Mouse (Mus musculus): ENCODE measurements around the gene Vmn2r6.
"Not testable (repeated sequence)": the region's sequence is repeated elsewhere in the genome, so short reads cannot be mapped to it uniquely, and the experiment has no call there.

Gene Vmn2r6

GRCm38 (mm10) chr3:64565730-64566129, at the start of gene Vmn2r6:
Gene Vmn2r6 (minus strand): TSS chr3:64565830.
- not testable (repeated sequence) for H3K36me3 ChIP-seq (ENCODE audit: control insufficient read depth, insufficient read depth, low read length, poor library complexity, severe bottlenecking); H3K27me3 ChIP-seq (ENCODE audit: control insufficient read depth, insufficient read depth, low read length, poor library complexity, severe bottlenecking); DNase-seq (ENCODE audit: low read depth, low spot score)

- DNase-seq (ENCODE audit: low read depth, low spot score) = no peak
- H3K36me3 ChIP-seq (ENCODE audit: control insufficient read depth, insufficient read depth, low read length, poor library complexity, severe bottlenecking) = no peaks in the 10 kb centered on the region
- no peaks in the 10 kb centered on the region for H3K27me3 ChIP-seq (ENCODE audit: control insufficient read depth, insufficient read depth, low read length, poor library complexity, severe bottlenecking)
Measured at GRCm38 (mm10) chr3:64587618-64588017, 22.0 kb upstream of the Vmn2r6 start.

DNA sequence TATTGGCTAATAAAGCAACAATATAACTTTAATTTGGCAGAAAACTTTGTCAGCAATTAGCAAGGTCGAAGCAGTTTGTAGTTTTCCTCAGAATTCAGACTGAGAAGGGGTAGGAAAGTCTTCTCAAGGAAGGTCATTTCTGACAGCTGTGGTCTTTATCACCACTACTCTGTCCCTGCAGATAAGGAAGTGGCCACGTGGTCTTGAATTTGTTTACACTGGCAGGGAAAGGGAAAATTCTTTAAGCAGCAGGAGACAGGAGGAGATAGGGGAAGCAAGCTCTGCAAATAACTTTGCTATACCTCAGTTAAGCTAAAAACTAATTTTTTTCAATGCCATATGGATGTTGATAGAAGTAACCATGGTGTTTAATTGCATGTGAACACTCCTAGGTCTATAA, 3.2 kb upstream of the Vmn2r6 start:
- not testable (repeated sequence) for DNase-seq (ENCODE audit: low read depth, low spot score); H3K36me3 ChIP-seq (ENCODE audit: control insufficient read depth, insufficient read depth, low read length, poor library complexity, severe bottlenecking); H3K27me3 ChIP-seq (ENCODE audit: control insufficient read depth, insufficient read depth, low read length, poor library complexity, severe bottlenecking)

DNA sequence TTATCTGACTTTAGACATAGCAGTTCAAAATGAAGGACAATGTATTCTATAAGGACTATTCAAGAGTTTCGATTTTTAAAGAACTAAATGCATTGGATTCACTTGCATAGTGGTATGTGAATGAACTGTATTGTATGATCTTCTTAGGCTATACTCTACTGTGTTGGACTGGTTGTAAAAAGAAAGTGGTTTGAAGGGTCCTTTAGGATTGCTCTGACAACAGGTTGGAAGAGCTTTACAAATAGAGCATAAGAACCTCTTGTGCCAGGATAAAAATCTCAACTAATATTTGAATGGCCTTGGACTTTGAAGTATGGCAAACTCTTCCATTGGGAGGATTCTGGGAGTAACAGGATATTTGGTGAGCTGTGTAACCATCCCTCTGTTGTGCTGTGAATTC, 42.0 kb downstream of the Vmn2r6 start:
- DNase-seq (ENCODE audit: low read depth, low spot score); H3K27me3 ChIP-seq (ENCODE audit: control insufficient read depth, insufficient read depth, low read length, poor library complexity, severe bottlenecking); H3K36me3 ChIP-seq (ENCODE audit: control insufficient read depth, insufficient read depth, low read length, poor library complexity, severe bottlenecking): not testable (repeated sequence)

DNA sequence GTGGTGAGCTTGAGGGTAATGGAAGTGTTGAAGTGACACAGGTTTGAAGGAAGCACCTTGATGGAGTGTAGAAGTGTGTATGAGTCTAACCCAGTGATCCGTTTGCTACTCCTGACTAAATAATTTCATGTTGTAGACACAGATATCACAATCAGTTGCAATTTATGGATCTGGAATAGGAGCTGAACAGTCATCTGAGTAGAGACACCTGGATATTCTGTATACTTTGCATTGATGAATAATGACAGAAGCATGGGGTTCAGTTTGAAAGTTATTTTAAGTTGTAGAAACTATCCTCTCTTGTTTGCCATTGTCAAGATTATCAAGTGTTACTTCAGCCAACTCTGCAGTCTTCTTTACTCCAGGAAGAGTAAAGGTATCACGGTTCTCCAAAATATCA, 55.9 kb downstream of the Vmn2r6 start, which contains the start of gene Vmn2r5:
Gene Vmn2r5, minus strand, starts transcription at position 101 of the 400 bp plus-strand sequence.
- not testable (repeated sequence) for H3K36me3 ChIP-seq (ENCODE audit: control insufficient read depth, insufficient read depth, low read length, poor library complexity, severe bottlenecking); H3K27me3 ChIP-seq (ENCODE audit: control insufficient read depth, insufficient read depth, low read length, poor library complexity, severe bottlenecking); DNase-seq (ENCODE audit: low read depth, low spot score)

All from splenic B cell, adult 2 months (primary cell).